Mouse (Mus musculus) kidney, adult 2 months (tissue): ENCODE results near the gene Olfr715b.
"Not testable (repeated sequence)": the region's sequence is repeated elsewhere in the genome, so short reads cannot be mapped to it uniquely, and the experiment has no call there.

Source experiments
- CTCF ChIP-seq: fragments of 200-500 bp; conservative IDR thresholded peaks from 2 replicates; pipeline ENCODE4 v1.5.1; 2011; ENCODE audit warnings: low read depth, mild to moderate bottlenecking, control low read depth, low read length, moderate library complexity, mixed read lengths; ENCODE audit not compliant: insufficient read depth, insufficient read length
- POLR2A ChIP-seq: fragments of 200-500 bp; IDR thresholded peaks from one replicate; pipeline ENCODE4 v1.6.1; 2011; ENCODE audit warnings: low read depth, low read length, control low read depth

- TF ChIP-seq CTCF, POLR2A: not testable (repeated sequence)
These were observed 20.8 kb upstream of the Olfr715b start, which contains the start of gene Olfr715 for GRCm38 (mm10) chr7:107130983-107131382.
